Mouse (Mus musculus): Measurements from ENCODE around the gene Lrrc56.
A peak's percentile ranks its signal among the peaks of the same experiment; 100 is the strongest.
"Not testable (repeated sequence)": the region's sequence is repeated elsewhere in the genome, so short reads cannot be mapped to it uniquely, and the experiment has no call there.

Lrrc56 gene

DNA sequence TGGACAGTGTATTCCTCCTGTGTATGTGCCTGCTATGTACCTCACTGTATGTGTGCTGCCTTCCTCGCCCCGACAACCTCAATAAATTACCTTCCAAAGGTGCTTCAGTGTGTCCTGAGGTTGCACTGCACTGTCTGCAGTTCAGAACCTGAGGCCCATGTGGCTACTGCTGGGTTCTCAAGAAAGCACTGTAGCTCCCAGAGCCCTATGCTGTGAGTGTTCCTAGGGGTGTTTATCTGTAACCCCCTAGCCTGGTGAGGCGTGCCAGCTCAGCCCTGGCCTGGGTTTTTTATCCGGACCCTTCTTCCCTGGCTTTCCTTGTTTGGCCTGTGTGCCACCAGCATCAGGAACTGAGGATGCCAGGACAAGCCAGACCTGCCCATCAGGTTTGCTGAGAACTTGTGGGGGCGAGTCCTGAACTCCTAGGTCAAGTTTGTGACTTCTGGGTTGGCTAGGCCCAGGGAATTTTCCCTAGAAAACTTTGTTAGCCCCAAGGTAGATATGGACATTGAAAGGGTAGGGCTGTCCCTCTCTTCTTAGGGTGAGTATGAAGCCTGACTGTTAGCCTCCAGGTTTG lies 24.7 kb downstream of the Lrrc56 start:
- no peak for DNase-seq

- no peak for DNase-seq
Measured at GRCm38 (mm10) chr7:141219558-141220099, 25.7 kb downstream of the Lrrc56 start.

DNA sequence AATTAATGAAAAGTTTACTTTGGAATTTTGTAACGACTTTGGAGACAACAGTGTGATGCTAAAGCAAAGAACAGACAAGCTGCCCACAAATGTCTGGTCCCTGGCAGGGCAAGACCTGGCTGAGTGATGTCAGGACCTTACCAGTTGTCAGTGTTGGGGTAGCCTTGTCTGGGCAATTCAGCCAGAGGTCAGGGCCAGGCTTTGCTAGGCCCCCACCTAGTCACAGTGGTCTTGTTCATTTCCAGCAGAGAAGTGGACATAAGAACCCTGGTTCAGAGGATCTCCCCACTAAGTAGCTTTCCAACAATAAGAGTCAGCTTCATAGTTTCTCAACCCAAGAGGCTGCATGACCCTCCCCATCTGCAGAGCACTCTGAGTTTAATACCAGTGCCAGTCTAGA lies 26.4 kb downstream of the Lrrc56 start:
- no peak for DNase-seq

DNA sequence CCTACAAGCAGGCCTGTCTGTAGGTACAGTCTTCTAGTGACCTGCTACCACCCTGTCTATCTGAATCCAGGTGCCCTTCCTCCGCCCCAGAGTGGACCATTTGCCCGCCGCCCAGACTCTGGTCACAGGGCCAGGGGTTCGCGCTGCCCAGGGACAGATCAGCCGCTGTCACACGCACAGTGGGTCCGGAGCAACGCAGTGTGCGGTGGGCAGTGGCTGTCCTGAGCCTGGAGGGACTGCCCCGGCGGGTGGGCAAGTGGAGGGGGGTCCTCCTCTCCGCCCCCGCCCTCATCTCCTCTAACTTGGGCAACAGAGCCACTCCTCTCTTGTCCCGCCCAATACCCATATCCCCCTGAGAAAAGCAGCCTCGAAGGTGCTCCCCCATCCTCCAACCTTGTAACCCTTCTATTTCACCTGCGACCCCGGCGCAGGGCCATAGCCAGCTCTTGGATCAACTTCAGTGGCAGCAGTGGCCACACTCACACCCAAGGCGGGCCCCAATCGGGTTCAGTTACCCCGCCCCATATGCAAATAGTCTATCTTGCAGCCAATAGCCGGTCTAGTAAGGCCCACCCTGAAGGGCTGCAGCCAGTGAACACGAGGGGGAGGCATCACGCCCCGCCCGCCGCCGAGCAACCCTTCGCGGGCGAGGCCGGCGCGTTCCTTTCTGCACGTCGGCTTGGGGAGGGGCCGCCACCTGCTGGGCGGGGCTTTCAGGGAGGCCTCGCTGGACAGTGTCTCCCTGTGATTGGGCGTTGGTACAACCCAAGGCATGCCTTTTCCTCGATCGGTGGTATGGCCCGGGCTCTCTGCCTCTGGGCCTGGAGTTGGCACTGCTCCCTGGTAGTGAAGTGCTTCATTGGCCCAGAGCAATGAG lies 27.5 kb downstream of the Lrrc56 start:
- DNase-seq: peak; percentile 84 to 85

- DNase-seq: no peak
Measured at GRCm38 (mm10) chr7:141222126-141222467, 28.1 kb downstream of the Lrrc56 start.

GRCm38 (mm10) chr7:141222696-141223215 lies 28.8 kb downstream of the Lrrc56 start:
- DNase-seq: no peak

- DNase-seq: no peak
Measured at GRCm38 (mm10) chr7:141226535-141226934, 32.6 kb downstream of the Lrrc56 start.

- DNase-seq: no peak
Measured at GRCm38 (mm10) chr7:141227796-141228195, 33.8 kb downstream of the Lrrc56 start.

- DNase-seq: peak; percentile 81 to 95
Measured at GRCm38 (mm10) chr7:141228279-141229067, 34.5 kb downstream of the Lrrc56 start, which contains the start of gene Phrf1. Phrf1 (plus strand) TSS chr7:141228784.

GRCm38 (mm10) chr7:141229702-141230101 lies 35.7 kb downstream of the Lrrc56 start:
- DNase-seq: no peak

GRCm38 (mm10) chr7:141230570-141230969 lies 36.6 kb downstream of the Lrrc56 start:
- DNase-seq: no peak

DNA sequence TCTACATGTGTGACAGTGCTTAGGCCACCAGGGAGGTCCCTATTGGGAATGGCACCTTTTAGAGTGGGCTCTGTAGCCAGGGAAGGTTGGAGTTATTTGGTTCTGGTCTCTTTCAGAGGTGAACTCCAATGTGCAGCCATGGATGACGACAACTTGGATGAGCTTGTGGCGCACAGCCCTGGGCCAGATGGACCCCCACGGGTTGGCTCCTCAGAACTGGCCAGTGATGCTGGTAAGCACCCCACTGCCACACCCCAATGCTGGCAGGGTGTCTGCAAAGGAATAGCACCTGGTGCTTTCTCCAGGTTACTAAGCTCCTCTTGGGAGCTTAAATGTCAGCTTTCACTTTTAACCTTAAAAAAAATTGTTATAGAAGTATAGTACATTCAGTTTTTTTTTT lies 37.2 kb downstream of the Lrrc56 start:
- no peak for DNase-seq

DNA sequence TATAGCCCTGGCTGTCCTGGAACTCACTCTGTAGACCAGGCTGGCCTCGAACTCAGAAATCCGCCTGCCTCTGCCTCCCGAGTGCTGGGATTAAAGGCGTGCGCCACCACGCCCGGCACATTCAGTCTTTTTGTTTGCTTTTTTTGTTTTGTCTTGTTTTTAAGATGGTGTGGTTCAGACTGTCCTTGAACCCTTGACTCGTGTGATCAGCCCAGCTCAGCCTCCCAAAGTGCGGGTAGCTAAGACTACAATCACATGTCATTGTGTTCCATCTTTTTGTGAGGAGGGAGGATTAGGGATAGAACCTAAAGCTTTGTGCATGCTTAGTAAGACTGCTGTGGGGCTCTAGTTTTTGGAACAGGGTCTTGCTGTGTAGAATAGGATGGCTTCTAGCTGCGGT lies 37.6 kb downstream of the Lrrc56 start:
- no peak for DNase-seq

- not testable (repeated sequence) for DNase-seq
Measured at GRCm38 (mm10) chr7:141250486-141250885, 56.5 kb downstream of the Lrrc56 start.

- no peak for DNase-seq
Measured at GRCm38 (mm10) chr7:141256159-141256558, 62.2 kb downstream of the Lrrc56 start.
